Mouse (Mus musculus) cerebellum, adult 2 months (tissue): ENCODE results near the gene 1700001C02Rik.

Experiments
- CTCF ChIP-seq: fragments of 200-500 bp; IDR thresholded peaks from 2 replicates; pipeline ENCODE4 v1.5.1; 2011; ENCODE audit warnings: low read depth, mild to moderate bottlenecking, control low read depth, low read length, moderate library complexity, borderline replicate concordance; ENCODE audit not compliant: insufficient read depth
- POLR2A ChIP-seq: fragments of 200-500 bp; IDR thresholded peaks from 2 replicates; pipeline ENCODE4 v1.6.1; 2011; ENCODE audit warnings: low read length, control low read depth, borderline replicate concordance; ENCODE audit not compliant: insufficient read depth

GRCm38 (mm10) chr5:30470454-30470853, 4.6 kb downstream of the 1700001C02Rik start:
- TF ChIP-seq CTCF (no peak), POLR2A (no peak)
